Mouse (Mus musculus) lung, postnatal 10 days (tissue): ENCODE data around the gene Dusp8.

ENCODE experiments used
- DNase-seq: peaks from one replicate; pipeline ENCODE4 v3.0.0; 2021

Gene Dusp8

GRCm38 (mm10) chr7:142084820-142085219 is 10.8 kb downstream of the Dusp8 start:
- DNase-seq = peak; percentile 91

- peak; percentile 52 for DNase-seq
Observed at GRCm38 (mm10) chr7:142084395-142084794, 11.2 kb downstream of the Dusp8 start.

- DNase-seq = peak; percentile 87
Observed at GRCm38 (mm10) chr7:142083588-142084317, 11.9 kb downstream of the Dusp8 start.

- DNase-seq = no peak
Observed at GRCm38 (mm10) chr7:142082607-142083006, 13.0 kb downstream of the Dusp8 start.

- DNase-seq = no peak
Observed at GRCm38 (mm10) chr7:142082179-142082578, 13.5 kb downstream of the Dusp8 start.

- no peak for DNase-seq
Observed at GRCm38 (mm10) chr7:142081736-142082135, 13.9 kb downstream of the Dusp8 start.

- no peak for DNase-seq
Observed at GRCm38 (mm10) chr7:142080876-142081275, 14.8 kb downstream of the Dusp8 start.

GRCm38 (mm10) chr7:142079365-142079764 is 16.3 kb downstream of the Dusp8 start:
- DNase-seq = peak; percentile 61

- DNase-seq = no peak
Observed at GRCm38 (mm10) chr7:142077138-142077537, 18.5 kb downstream of the Dusp8 start.

GRCm38 (mm10) chr7:142074146-142074886 is 21.3 kb downstream of the Dusp8 start:
- no peak for DNase-seq

GRCm38 (mm10) chr7:142071717-142072116 is 23.9 kb downstream of the Dusp8 start:
- DNase-seq = no peak

GRCm38 (mm10) chr7:142071212-142071578 is 24.4 kb downstream of the Dusp8 start:
- DNase-seq = no peak

GRCm38 (mm10) chr7:142070458-142071211 is 25.0 kb downstream of the Dusp8 start:
- DNase-seq = peak; percentile 83

- DNase-seq = no peak
Observed at GRCm38 (mm10) chr7:142068429-142068828, 27.2 kb downstream of the Dusp8 start.

- peak; percentile 93 for DNase-seq
Observed at GRCm38 (mm10) chr7:142060931-142061565, 34.6 kb downstream of the Dusp8 start, which contains the start of gene Mob2. Gene Mob2, minus strand, starts transcription at chr7:142061065.

- DNase-seq = peak; percentile 21
Observed at GRCm38 (mm10) chr7:142060185-142060930, 35.3 kb downstream of the Dusp8 start.

- DNase-seq = no peak
Observed at GRCm38 (mm10) chr7:142059024-142059423, 36.6 kb downstream of the Dusp8 start.

- no peak for DNase-seq
Observed at GRCm38 (mm10) chr7:142057121-142057520, 38.5 kb downstream of the Dusp8 start.

- peak; percentile 46 for DNase-seq
Observed at GRCm38 (mm10) chr7:142056601-142057061, 39.0 kb downstream of the Dusp8 start.

GRCm38 (mm10) chr7:142055431-142055830 is 40.2 kb downstream of the Dusp8 start:
- no peak for DNase-seq

- DNase-seq = no peak
Observed at GRCm38 (mm10) chr7:142050536-142050935, 45.1 kb downstream of the Dusp8 start.

GRCm38 (mm10) chr7:142045932-142046331 is 49.7 kb downstream of the Dusp8 start:
- no peak for DNase-seq
